Mouse (Mus musculus) central nervous system, embryonic 18 days (tissue): ENCODE data around the gene Wnt2b. TPM values are rescaled to one million over a fixed set of nuclear protein-coding genes. Genes with fewer than 3 reads are reported as not detected.

ENCODE experiments used
- polyA plus RNA-seq: library from polyadenylated mRNA; depleted of rRNA; stranded (reverse); fragments of >200 nt; gene quantifications from 2 replicates; pipeline ENCODE4 v1.2.3, GENCODE M21; 2012; rRNA removed

Wnt2b gene
- 1.2 and 1.3 TPM in 2 replicates for polyA plus RNA-seq

GRCm38 (mm10) chr3:104961066-104962059, at the start of gene Wnt2b:
Gene Wnt2b, minus strand, starts transcription at chr3:104961921.

Other genes starting within 250 kb of the Wnt2b start
- 2.6 and 5.0 TPM in 2 replicates for gene Ppm1j, start 180.9 kb downstream of the Wnt2b start, polyA plus RNA-seq
- 0.45 and 0.62 TPM in 2 replicates for gene Fam19a3, start 180.1 kb downstream of the Wnt2b start, polyA plus RNA-seq
- gene Rhoc, start 173.5 kb downstream of the Wnt2b start, polyA plus RNA-seq, result 35.0 and 39.1 TPM in 2 replicates
- 7.1 and 7.4 TPM in 2 replicates for gene Mov10, start 143.4 kb downstream of the Wnt2b start, polyA plus RNA-seq
- gene St7l, start 97.9 kb downstream of the Wnt2b start, polyA plus RNA-seq, result 13.4 and 13.8 TPM in 2 replicates
- 52.9 and 53.6 TPM in 2 replicates for gene Capza1, start 97.4 kb downstream of the Wnt2b start, polyA plus RNA-seq
- 15.2 and 15.5 TPM in 2 replicates for gene Cttnbp2nl, start 91.2 kb upstream of the Wnt2b start, polyA plus RNA-seq
- gene 4930564D02Rik, start 104.9 kb upstream of the Wnt2b start, polyA plus RNA-seq, result not detected in 2 replicates